Mouse (Mus musculus): ENCODE data around the gene Psmb6.

- no peak for TF ChIP-seq CTCF (IDR thresholded peaks at IDR 0.05; ENCODE audit: extremely low read depth, insufficient read depth, insufficient read length, insufficient replicate concordance)
- TF ChIP-seq POLR2A (IDR thresholded peaks at IDR 0.05; ENCODE audit: low read depth, low read length) = no peak
Measured at GRCm38 (mm10) chr11:70518436-70518835, 6.7 kb upstream of the Psmb6 start.
